Mouse (Mus musculus): ENCODE measurements at regions not wholly inside any gene's neighbourhood (a gene's known extent, or its start where the extent isn't known, plus 50 kb on each side); places are given as distances from the start of the nearest gene placed in this dataset.
"Not testable (repeated sequence)": the region's sequence is repeated elsewhere in the genome, so short reads cannot be mapped to it uniquely, and the experiment has no call there.

DNA sequence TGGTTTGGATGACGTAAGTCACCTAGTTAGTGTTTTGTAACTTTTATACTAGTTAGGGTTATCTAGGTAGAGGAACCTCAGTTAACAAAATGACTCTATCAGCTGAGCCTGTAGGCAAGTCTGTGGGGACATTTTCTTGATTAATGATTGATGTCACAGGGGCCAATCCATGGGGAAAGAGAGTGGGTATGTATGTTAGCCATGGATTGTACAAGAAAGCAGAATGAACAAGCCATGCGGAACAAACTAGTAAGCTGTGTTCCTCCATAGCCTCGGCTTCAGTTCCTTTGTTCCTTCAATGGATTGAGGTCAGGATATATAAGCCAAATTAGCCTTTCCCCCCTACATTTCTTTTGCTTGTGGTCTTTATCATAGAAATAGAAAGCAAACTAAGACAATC is 498.7 kb upstream of the Fam241a start:
- DNase-seq (ENCODE audit: low spot score) (no peak), ATAC-seq (ENCODE audit: insufficient number of reproducible peaks, low FRiP score, low TSS enrichment, low read depth) (no peak)
- Histone ChIP-seq H3K36me3 (ENCODE audit: control insufficient read depth, insufficient read depth, low read length) (no peaks in the 10 kb centered on the region), H3K4me1 (ENCODE audit: control insufficient read depth, insufficient read depth, low read length) (0 out of 2 replicates have a peak, but pooled peaks cover 2% of the 10 kb centered on the region), H3K4me3 (ENCODE audit: low read depth, low read length) (no peak overlapping the region), H3K9me3 (ENCODE audit: control insufficient read depth, low read length) (no peaks in the 10 kb centered on the region), H3K27ac (replicated peaks; ENCODE audit: low read depth, low read length) (no peak overlapping the region), H3K4me2 (ENCODE audit: low read depth, severe bottlenecking) (no peak overlapping the region), H3K27me3 (ENCODE audit: control insufficient read depth, insufficient read depth, low read length) (no peaks in the 10 kb centered on the region), H3K9ac (ENCODE audit: low read length) (no peak overlapping the region)
- WGBS = 88% methylated on average over 3 of the region's 3 CpGs

- DNase-seq (ENCODE audit: low spot score) = no peak
- Histone ChIP-seq H3K4me1 (ENCODE audit: control insufficient read depth, insufficient read depth, low read length) (no peaks in the 10 kb centered on the region), H3K27me3 (ENCODE audit: control insufficient read depth, insufficient read depth, low read length) (no peaks in the 10 kb centered on the region), H3K4me2 (ENCODE audit: low read depth, severe bottlenecking) (no peak overlapping the region), H3K36me3 (ENCODE audit: control insufficient read depth, insufficient read depth, low read length) (no peaks in the 10 kb centered on the region), H3K4me3 (ENCODE audit: low read depth, low read length) (no peak overlapping the region), H3K9ac (ENCODE audit: low read length) (no peak overlapping the region), H3K27ac (replicated peaks; ENCODE audit: low read depth, low read length) (no peak overlapping the region), H3K9me3 (ENCODE audit: control insufficient read depth, low read length) (no peaks in the 10 kb centered on the region)
- ATAC-seq (ENCODE audit: insufficient number of reproducible peaks, low FRiP score, low TSS enrichment, low read depth) = no peak
- 87% methylated on average over 4 of the region's 4 CpGs for WGBS
Observed at GRCm38 (mm10) chr3:128380579-128380978, 484.5 kb upstream of the Fam241a start.

DNA sequence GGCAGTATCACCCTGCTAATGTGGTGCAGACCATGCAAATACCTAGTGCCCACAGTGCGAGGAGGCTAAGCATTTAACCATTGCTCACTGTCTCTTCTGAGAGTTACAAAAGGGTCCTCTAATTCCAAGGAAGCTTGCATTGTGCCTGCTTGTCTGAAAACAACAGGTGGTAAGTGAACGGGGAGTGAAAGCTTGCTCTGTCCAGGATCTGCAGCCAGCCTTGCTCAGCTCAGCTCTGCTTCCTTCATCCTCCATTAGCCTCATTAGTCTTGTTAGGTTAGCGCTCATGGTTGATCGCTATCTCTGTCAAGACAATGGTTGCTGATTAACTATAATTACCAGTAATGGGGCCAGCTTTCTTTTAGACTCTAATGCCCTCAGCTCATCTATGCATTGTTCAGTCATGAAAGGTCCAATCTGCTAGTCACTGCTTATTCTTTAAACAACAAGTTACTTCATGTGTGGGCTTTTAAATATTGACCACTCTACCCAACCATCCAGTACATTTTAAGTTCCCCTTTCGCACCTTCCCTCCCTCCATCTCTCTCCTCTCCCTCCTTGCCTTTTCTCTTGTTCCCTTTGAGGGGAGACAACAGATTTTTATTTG is 473.5 kb upstream of the Fam241a start:
- Histone ChIP-seq H3K27ac (replicated peaks; ENCODE audit: low read depth, low read length) (no peak overlapping the region), H3K4me1 (ENCODE audit: control insufficient read depth, insufficient read depth, low read length) (no peaks in the 10 kb centered on the region), H3K9me3 (ENCODE audit: control insufficient read depth, low read length) (no peaks in the 10 kb centered on the region), H3K4me3 (ENCODE audit: low read depth, low read length) (no peak overlapping the region), H3K36me3 (ENCODE audit: control insufficient read depth, insufficient read depth, low read length) (no peaks in the 10 kb centered on the region), H3K27me3 (ENCODE audit: control insufficient read depth, insufficient read depth, low read length) (no peaks in the 10 kb centered on the region), H3K4me2 (ENCODE audit: low read depth, severe bottlenecking) (no peak overlapping the region), H3K9ac (ENCODE audit: low read length) (no peak overlapping the region)
- WGBS = 59% methylated on average over 5 of the region's 5 CpGs
- DNase-seq (ENCODE audit: low spot score) = no peak
- no peak for ATAC-seq (ENCODE audit: insufficient number of reproducible peaks, low FRiP score, low TSS enrichment, low read depth)

- 92% methylated on average over 2 of the region's 2 CpGs for WGBS
Observed at GRCm38 (mm10) chr3:128362310-128362709, 466.2 kb upstream of the Fam241a start.

GRCm38 (mm10) chr3:128349123-128349522 is 453.0 kb upstream of the Fam241a start:
- 5% methylated on average over 2 of the region's 2 CpGs for WGBS
- H3K4me2 ChIP-seq (ENCODE audit: low read depth, severe bottlenecking); ATAC-seq (ENCODE audit: insufficient number of reproducible peaks, low FRiP score, low TSS enrichment, low read depth); H3K9ac ChIP-seq (ENCODE audit: low read length); H3K4me1 ChIP-seq (ENCODE audit: control insufficient read depth, insufficient read depth, low read length); H3K27me3 ChIP-seq (ENCODE audit: control insufficient read depth, insufficient read depth, low read length); H3K9me3 ChIP-seq (ENCODE audit: control insufficient read depth, low read length); H3K4me3 ChIP-seq (ENCODE audit: low read depth, low read length); H3K27ac ChIP-seq (replicated peaks; ENCODE audit: low read depth, low read length); H3K36me3 ChIP-seq (ENCODE audit: control insufficient read depth, insufficient read depth, low read length): not testable (repeated sequence)
- peak; percentile 63 for DNase-seq (ENCODE audit: low spot score)

More at GRCm38 (mm10) chr3:128362310-128362709, 466.2 kb upstream of the Fam241a start:
- ATAC-seq (ENCODE audit: insufficient number of reproducible peaks, low FRiP score, low TSS enrichment, low read depth) (no peak), DNase-seq (ENCODE audit: low spot score) (no peak)
- no peak overlapping the region for H3K9ac ChIP-seq (ENCODE audit: low read length)
- H3K36me3 ChIP-seq (ENCODE audit: control insufficient read depth, insufficient read depth, low read length) = no peaks in the 10 kb centered on the region
- H3K27me3 ChIP-seq (ENCODE audit: control insufficient read depth, insufficient read depth, low read length) = no peaks in the 10 kb centered on the region
- no peaks in the 10 kb centered on the region for H3K9me3 ChIP-seq (ENCODE audit: control insufficient read depth, low read length)
- no peak overlapping the region for H3K4me2 ChIP-seq (ENCODE audit: low read depth, severe bottlenecking)
- no peak overlapping the region for H3K4me3 ChIP-seq (ENCODE audit: low read depth, low read length)
- H3K4me1 ChIP-seq (ENCODE audit: control insufficient read depth, insufficient read depth, low read length) = no peaks in the 10 kb centered on the region
- H3K27ac ChIP-seq (replicated peaks; ENCODE audit: low read depth, low read length) = no peak overlapping the region

- Histone ChIP-seq H3K4me1 (ENCODE audit: control insufficient read depth, insufficient read depth, low read length) (no peaks in the 10 kb centered on the region), H3K36me3 (ENCODE audit: control insufficient read depth, insufficient read depth, low read length) (no peaks in the 10 kb centered on the region), H3K4me3 (ENCODE audit: low read depth, low read length) (no peak overlapping the region), H3K4me2 (ENCODE audit: low read depth, severe bottlenecking) (no peak overlapping the region), H3K9ac (ENCODE audit: low read length) (no peak overlapping the region), H3K27ac (replicated peaks; ENCODE audit: low read depth, low read length) (no peak overlapping the region), H3K9me3 (ENCODE audit: control insufficient read depth, low read length) (no peaks in the 10 kb centered on the region), H3K27me3 (ENCODE audit: control insufficient read depth, insufficient read depth, low read length) (no peaks in the 10 kb centered on the region)
- WGBS = 51% methylated on average over 8 of the region's 8 CpGs
- ATAC-seq (ENCODE audit: insufficient number of reproducible peaks, low FRiP score, low TSS enrichment, low read depth) (peak; percentile 63; the same call in 1 of the 2 replicates), DNase-seq (ENCODE audit: low spot score) (no peak)
Observed at GRCm38 (mm10) chr3:128347782-128348574, 451.9 kb upstream of the Fam241a start.

- no peaks in the 10 kb centered on the region for H3K27me3 ChIP-seq (ENCODE audit: control insufficient read depth, insufficient read depth, low read length)
- DNase-seq (ENCODE audit: low spot score) (no peak), ATAC-seq (ENCODE audit: insufficient number of reproducible peaks, low FRiP score, low TSS enrichment, low read depth) (0 out of 2 replicates have a peak, but pooled peaks have one; percentile 44)
- H3K4me2 ChIP-seq (ENCODE audit: low read depth, severe bottlenecking) = no peak overlapping the region
- no peak overlapping the region for H3K4me3 ChIP-seq (ENCODE audit: low read depth, low read length)
- H3K9ac ChIP-seq (ENCODE audit: low read length) = no peak overlapping the region
- no peaks in the 10 kb centered on the region for H3K9me3 ChIP-seq (ENCODE audit: control insufficient read depth, low read length)
- 65% methylated on average over 2 of the region's 2 CpGs for WGBS
- no peaks in the 10 kb centered on the region for H3K36me3 ChIP-seq (ENCODE audit: control insufficient read depth, insufficient read depth, low read length)
- no peak overlapping the region for H3K27ac ChIP-seq (replicated peaks; ENCODE audit: low read depth, low read length)
- no peaks in the 10 kb centered on the region for H3K4me1 ChIP-seq (ENCODE audit: control insufficient read depth, insufficient read depth, low read length)
Observed at GRCm38 (mm10) chr3:128337508-128337907, 441.4 kb upstream of the Fam241a start.

GRCm38 (mm10) chr3:128337031-128337430 is 440.9 kb upstream of the Fam241a start:
- Histone ChIP-seq H3K9ac (ENCODE audit: low read length) (no peak overlapping the region), H3K9me3 (ENCODE audit: control insufficient read depth, low read length) (no peaks in the 10 kb centered on the region), H3K27ac (replicated peaks; ENCODE audit: low read depth, low read length) (no peak overlapping the region), H3K27me3 (ENCODE audit: control insufficient read depth, insufficient read depth, low read length) (no peaks in the 10 kb centered on the region), H3K4me3 (ENCODE audit: low read depth, low read length) (no peak overlapping the region), H3K4me1 (ENCODE audit: control insufficient read depth, insufficient read depth, low read length) (no peaks in the 10 kb centered on the region), H3K4me2 (ENCODE audit: low read depth, severe bottlenecking) (no peak overlapping the region), H3K36me3 (ENCODE audit: control insufficient read depth, insufficient read depth, low read length) (no peaks in the 10 kb centered on the region)
- ATAC-seq (ENCODE audit: insufficient number of reproducible peaks, low FRiP score, low TSS enrichment, low read depth) (peak; percentile 80), DNase-seq (ENCODE audit: low spot score) (peak; percentile 87)
- WGBS = 29% methylated on average over 5 of the region's 5 CpGs
